Mouse (Mus musculus): ENCODE data around the gene Pde4dip.

Gene Pde4dip

DNA sequence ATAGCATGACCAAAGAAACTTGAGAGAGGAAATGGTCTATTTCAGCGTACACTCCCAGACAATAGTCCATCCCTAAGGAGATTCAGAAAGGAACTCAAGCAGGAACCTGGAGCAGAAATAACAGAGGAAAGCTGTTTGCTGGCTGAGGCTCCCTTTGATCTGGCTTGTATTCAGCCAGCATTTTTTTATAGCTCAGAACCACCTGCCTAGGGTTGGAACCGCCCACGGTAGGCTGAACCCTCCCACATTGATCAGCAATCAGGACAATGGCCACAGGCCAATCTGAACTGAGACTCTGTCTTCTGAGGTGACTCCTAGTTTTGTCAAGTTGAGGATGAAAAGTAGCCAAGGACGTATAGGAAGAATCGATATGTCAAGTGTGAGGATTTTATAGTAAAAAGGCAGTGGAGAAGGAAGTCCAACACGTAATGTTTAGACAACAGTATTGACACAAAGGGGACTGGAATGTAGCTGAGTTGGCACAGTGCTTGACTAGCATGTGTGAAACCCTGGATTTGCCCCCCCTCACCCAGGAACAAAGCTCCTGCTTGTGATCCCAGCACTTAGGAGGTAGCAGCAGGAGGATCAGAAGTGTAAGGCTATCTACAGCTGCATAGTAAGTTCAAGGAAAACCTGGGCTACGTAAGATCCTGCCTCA lies 44.2 kb downstream of the Pde4dip start:
- DNase-seq (ENCODE audit: low spot score): no peak

- DNase-seq (ENCODE audit: low spot score): no peak
These were observed 45.9 kb downstream of the Pde4dip start for GRCm38 (mm10) chr3:97842641-97843040.

GRCm38 (mm10) chr3:97840439-97840838 lies 48.1 kb downstream of the Pde4dip start:
- no peak for DNase-seq (ENCODE audit: low spot score)

DNA sequence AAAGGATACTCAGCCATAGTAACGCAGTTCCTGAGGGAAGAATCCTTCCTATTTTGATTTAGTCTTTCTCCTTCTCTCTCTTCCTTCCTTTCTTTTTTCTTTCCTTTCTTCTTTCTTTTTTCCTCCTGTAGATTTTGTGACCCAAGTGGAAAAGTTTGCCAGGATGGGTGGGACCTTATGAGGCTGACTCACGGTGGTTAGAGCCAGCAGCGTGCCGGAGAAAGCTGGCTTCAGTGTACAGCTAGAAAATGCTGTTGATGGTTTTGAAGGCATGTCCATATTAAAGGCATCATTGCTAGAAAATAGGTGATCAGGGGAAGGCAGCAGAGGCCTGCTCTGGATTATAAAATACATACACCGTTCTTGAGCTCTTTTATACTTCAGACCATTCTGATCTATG lies 52.6 kb downstream of the Pde4dip start:
- DNase-seq (ENCODE audit: low spot score): peak; percentile 39

DNA sequence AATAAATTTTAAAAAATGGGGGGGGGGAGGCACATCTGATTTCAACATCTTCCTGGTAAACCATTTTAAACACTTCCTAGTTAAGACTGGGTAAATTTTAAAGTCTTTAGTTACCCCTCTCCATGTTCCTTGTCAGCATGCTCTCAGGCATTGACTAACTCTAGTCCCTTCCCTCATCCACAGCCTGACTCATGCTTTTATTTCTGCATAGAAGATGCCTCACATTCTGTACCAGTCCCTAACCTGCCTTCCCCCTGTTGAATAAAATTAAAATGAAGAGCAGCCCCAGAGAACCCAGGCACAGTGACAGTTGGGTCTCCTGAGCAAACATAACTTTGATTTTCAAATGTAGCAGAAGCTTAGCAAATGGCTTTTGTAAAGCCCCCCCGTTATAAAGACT lies 53.9 kb downstream of the Pde4dip start:
- DNase-seq (ENCODE audit: low spot score): no peak

- no peak for DNase-seq (ENCODE audit: low spot score)
These were observed 56.8 kb downstream of the Pde4dip start for GRCm38 (mm10) chr3:97831564-97832320.

- DNase-seq (ENCODE audit: low spot score): no peak
These were observed 57.9 kb downstream of the Pde4dip start for GRCm38 (mm10) chr3:97830622-97831021.

GRCm38 (mm10) chr3:97830122-97830521 lies 58.4 kb downstream of the Pde4dip start:
- DNase-seq (ENCODE audit: low spot score): no peak

GRCm38 (mm10) chr3:97828286-97828685 lies 60.2 kb downstream of the Pde4dip start:
- DNase-seq (ENCODE audit: low spot score): no peak

GRCm38 (mm10) chr3:97825246-97825645 lies 63.3 kb downstream of the Pde4dip start:
- DNase-seq (ENCODE audit: low spot score): no peak

DNA sequence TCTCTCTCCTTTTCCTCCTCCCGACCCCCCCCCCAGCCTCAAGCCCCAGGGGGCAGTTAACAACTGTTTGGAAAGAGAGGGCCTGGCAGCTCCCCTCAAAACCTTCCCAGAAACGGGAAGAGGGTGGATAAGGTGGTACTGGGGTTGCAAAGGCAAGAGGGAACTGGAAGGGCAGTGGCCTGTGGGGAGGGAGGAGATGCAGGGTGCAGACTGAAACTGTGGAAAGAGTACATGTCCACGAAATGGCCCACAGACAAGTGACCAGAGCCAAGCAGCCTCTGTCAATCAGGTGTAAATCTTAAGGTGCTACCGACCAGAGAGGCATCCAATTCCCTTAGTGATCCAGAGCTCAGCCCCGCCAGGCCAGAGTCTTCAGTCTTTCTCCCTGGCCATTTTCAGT lies 63.8 kb downstream of the Pde4dip start:
- DNase-seq (ENCODE audit: low spot score): no peak

DNA sequence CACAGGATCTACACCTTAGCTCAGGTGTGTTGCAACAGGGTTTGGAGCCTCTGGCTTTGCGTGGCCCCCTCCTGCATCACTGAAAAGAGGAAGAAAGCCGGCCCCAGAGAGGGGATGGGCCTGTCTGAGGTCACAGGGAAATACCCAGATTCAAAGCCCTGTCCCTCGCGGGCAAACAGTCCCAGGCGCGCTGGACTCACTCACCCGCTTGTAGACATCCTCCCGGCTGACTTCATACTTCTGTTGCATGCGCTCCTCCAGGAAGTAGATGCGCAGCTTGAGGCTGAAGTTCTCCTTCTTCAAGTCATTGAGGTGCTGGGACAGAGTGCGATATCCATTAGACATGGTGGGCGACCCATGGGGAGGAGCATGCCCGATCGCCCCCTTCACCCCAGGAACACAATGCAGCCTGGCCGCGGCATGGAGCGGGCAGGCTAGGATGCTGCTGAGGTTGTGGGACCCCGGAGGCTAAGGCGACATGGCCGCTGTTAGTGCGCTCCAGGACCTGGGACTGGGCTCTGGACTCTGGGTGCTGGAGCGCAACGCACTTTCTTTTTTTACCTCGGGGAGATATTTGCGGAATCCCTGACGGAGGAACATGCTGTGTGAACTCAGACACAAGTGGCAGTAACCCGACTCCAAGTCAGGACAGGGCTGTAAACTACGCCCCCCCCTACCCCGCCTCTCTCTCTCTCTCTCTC lies 64.3 kb downstream of the Pde4dip start:
- no peak for DNase-seq (ENCODE audit: low spot score)

DNA sequence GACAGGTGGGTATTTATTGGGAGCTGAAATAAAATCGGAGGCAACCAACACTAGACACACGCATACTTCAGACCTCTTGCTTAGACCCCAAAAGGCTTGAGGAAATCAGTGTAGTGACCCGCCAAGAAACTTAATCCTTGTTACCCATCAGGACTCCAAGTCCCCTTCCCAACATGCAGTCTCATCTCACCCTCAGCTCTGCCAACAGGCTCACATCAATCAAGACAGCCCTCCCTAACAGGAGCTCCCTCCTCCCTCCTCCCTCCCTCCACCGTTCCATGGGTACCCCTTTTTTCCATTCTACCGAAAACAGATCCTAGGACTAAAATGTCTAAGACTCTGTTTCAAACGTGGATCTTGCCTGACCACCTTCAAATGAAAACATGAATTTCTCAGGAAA lies 65.1 kb downstream of the Pde4dip start:
- no peak for DNase-seq (ENCODE audit: low spot score)

- no peak for DNase-seq (ENCODE audit: low spot score)
These were observed 69.5 kb downstream of the Pde4dip start for GRCm38 (mm10) chr3:97819050-97819449.

- DNase-seq (ENCODE audit: low spot score): no peak
These were observed 70.0 kb downstream of the Pde4dip start for GRCm38 (mm10) chr3:97818383-97818982.

GRCm38 (mm10) chr3:97811651-97812399 lies 76.7 kb downstream of the Pde4dip start:
- peak; percentile 18 for DNase-seq (ENCODE audit: low spot score)

DNA sequence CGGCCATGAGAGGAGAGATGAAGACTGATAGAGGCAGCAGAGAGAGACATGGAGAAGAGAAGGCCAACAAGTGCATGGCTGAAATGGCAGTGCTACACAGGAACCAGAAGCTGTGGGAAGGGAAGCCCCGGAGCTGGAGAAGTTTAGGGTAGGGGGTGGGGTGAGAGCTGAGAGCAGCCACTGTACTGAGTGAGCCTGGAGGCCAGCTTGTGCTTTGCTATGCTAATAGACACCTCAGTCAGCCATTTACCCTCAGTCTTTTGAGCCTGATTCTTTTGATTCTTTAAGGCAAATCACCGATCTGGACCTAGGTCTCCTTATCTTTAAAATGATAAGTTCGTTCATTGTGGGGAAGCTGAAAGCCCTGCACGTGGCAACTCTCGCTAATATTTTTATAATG lies 77.3 kb downstream of the Pde4dip start:
- no peak for DNase-seq (ENCODE audit: low spot score)

DNA sequence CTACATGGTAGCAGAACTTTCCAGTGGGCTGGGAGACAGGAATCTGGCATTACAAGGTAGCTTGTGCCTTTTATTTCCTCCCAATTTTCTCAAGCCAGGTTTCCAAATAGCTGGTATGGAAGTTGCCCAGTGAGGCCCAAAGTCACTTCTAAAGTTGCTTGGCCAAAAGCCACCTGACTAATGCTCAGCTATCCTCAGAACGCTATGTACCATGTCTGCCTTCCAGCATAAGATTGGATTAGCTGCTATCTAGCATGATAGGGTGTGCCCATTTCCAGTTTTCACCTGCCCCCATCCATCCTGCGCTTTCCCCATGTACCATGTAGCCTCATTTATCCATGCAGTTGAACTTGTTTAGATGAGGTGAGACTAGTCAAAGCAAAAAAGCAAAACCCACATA lies 78.2 kb downstream of the Pde4dip start:
- peak; percentile 71 for DNase-seq (ENCODE audit: low spot score)

GRCm38 (mm10) chr3:97805559-97805958 lies 82.9 kb downstream of the Pde4dip start:
- no peak for DNase-seq (ENCODE audit: low spot score)

DNA sequence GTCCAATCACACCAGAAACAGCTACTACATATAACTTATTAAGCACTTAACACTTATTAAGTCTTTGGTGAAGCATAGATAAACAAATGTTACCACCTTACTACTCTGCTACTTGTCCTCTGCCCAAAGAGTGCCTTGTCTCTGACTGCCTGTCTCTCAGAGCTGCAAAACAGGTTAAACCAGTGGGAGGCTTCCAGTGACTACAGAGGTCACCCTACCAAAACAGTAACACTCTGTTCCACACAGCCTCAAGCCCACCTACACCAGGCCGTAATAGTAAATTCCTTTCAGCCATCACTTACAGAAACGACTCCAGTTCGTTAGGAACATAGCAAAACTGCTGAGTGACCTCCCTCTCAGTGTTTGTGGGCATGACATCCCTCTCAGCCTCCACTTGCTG lies 84.8 kb downstream of the Pde4dip start:
- DNase-seq (ENCODE audit: low spot score): no peak

DNA sequence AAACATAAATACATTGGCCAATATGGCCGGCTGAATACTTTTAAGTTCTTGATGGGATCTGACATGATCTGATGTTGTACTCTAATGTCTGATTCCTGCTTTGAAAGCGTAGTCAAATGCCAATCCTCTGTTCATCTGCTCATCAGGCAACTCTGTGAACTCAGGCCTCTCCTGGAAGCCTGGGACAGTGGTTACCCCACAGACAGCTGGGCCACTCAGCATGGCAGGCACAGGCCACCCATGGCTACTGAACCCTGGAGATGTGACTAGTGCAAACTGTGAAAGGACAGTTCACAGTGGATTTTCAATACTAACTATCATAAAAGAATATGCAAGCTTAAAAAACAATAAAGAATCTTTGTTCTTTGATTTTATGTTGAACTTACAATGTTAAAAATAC lies 85.6 kb downstream of the Pde4dip start:
- DNase-seq (ENCODE audit: low spot score): no peak

- DNase-seq (ENCODE audit: low spot score): no peak
These were observed 86.2 kb downstream of the Pde4dip start for GRCm38 (mm10) chr3:97802297-97802696.
